Mouse (Mus musculus) lung, postnatal 4 days (tissue): Measurements from ENCODE around the gene Ubash3a.
A peak's percentile ranks its signal among the peaks of the same experiment; 100 is the strongest.

Source experiments
- DNase-seq, 2 experiments: peaks; one replicate each; pipeline ENCODE4 v3.0.0; 2021

The Ubash3a gene

GRCm38 (mm10) chr17:31216068-31216955, 8.6 kb downstream of the Ubash3a start:
- DNase-seq: peak in 1 of 2 experiments; percentile 18

- DNase-seq: no peak
These were observed 15.2 kb downstream of the Ubash3a start for GRCm38 (mm10) chr17:31222810-31223310.

GRCm38 (mm10) chr17:31223835-31224234, 16.2 kb downstream of the Ubash3a start:
- peak; percentile 22 to 40 for DNase-seq

- no peak for DNase-seq
These were observed 16.9 kb downstream of the Ubash3a start for GRCm38 (mm10) chr17:31224591-31224990.

GRCm38 (mm10) chr17:31226368-31226767, 18.7 kb downstream of the Ubash3a start:
- no peak for DNase-seq

GRCm38 (mm10) chr17:31226931-31227330, 19.3 kb downstream of the Ubash3a start:
- no peak for DNase-seq

GRCm38 (mm10) chr17:31231780-31232179, 24.1 kb downstream of the Ubash3a start:
- DNase-seq: no peak

GRCm38 (mm10) chr17:31232251-31233010, 24.8 kb downstream of the Ubash3a start:
- no peak for DNase-seq

- no peak for DNase-seq
These were observed 28.2 kb downstream of the Ubash3a start for GRCm38 (mm10) chr17:31235915-31236314.

GRCm38 (mm10) chr17:31238234-31239020, 30.8 kb downstream of the Ubash3a start:
- no peak for DNase-seq

GRCm38 (mm10) chr17:31241156-31241555, 33.5 kb downstream of the Ubash3a start:
- DNase-seq: no peak

- no peak for DNase-seq
These were observed 35.1 kb downstream of the Ubash3a start for GRCm38 (mm10) chr17:31242764-31243163.

GRCm38 (mm10) chr17:31245321-31245720, 37.6 kb downstream of the Ubash3a start:
- DNase-seq: no peak

GRCm38 (mm10) chr17:31247144-31247543, 39.5 kb downstream of the Ubash3a start:
- DNase-seq: no peak

- DNase-seq: no peak
These were observed 46.3 kb downstream of the Ubash3a start for GRCm38 (mm10) chr17:31253951-31254350.

GRCm38 (mm10) chr17:31254463-31254931, 46.8 kb downstream of the Ubash3a start:
- peak; percentile 79 to 86 for DNase-seq

- no peak for DNase-seq
These were observed 49.5 kb downstream of the Ubash3a start for GRCm38 (mm10) chr17:31257149-31257548.

GRCm38 (mm10) chr17:31257898-31258297, 50.2 kb downstream of the Ubash3a start:
- peak in 1 of 2 experiments; percentile 30 for DNase-seq

GRCm38 (mm10) chr17:31258310-31258865, 50.7 kb downstream of the Ubash3a start:
- DNase-seq: no peak

GRCm38 (mm10) chr17:31259145-31259544, 51.5 kb downstream of the Ubash3a start:
- DNase-seq: no peak

- DNase-seq: no peak
These were observed 52.2 kb downstream of the Ubash3a start for GRCm38 (mm10) chr17:31259825-31260224.

- peak in 1 of 2 experiments; percentile 39 for DNase-seq
These were observed 52.8 kb downstream of the Ubash3a start for GRCm38 (mm10) chr17:31260430-31260829.
